Mouse (Mus musculus): ENCODE results near the gene Samd14. TPM values are rescaled to one million over a fixed set of nuclear protein-coding genes. Genes with fewer than 3 reads are reported as not detected.
"Not testable (repeated sequence)": the region's sequence is repeated elsewhere in the genome, so short reads cannot be mapped to it uniquely, and the experiment has no call there.

Gene Samd14
- 123 and 135 TPM in 2 replicates for polyA plus RNA-seq (2012)

GRCm38 (mm10) chr11:95009629-95010014 lies at the start of gene Samd14:
Gene Samd14, plus strand, starts transcription at chr11:95009879.
- H3K4me1 ChIP-seq (ENCODE audit: control insufficient read depth): peaks cover 82% of the 10 kb centered on the region

GRCm38 (mm10) chr11:94962534-94963101 lies 47.1 kb upstream of the Samd14 start:
- Histone ChIP-seq H3K36me3 (ENCODE audit: control insufficient read depth) (no peaks in the 10 kb centered on the region), H3K9me3 (ENCODE audit: control insufficient read depth, low read length) (no peaks in the 10 kb centered on the region), H3K27me3 (ENCODE audit: control insufficient read depth) (peaks cover 24% of the 10 kb centered on the region), H3K4me3 (replicated peaks) (no peak overlapping the region), H3K4me1 (ENCODE audit: control insufficient read depth) (peaks cover 4% of the 10 kb centered on the region)
- TF ChIP-seq GATA1 (IDR thresholded peaks at IDR 0.05; ENCODE audit: low read length) (no peak), TAL1 (IDR thresholded peaks at IDR 0.05; ENCODE audit: low read length) (no peak)

More at GRCm38 (mm10) chr11:95009629-95010014, at the start of gene Samd14:
- no peaks in the 10 kb centered on the region for H3K9me3 ChIP-seq (ENCODE audit: control insufficient read depth, low read length)
- peak within 1 kb of the TSS; percentile 97 for H3K4me3 ChIP-seq (replicated peaks)
- H3K36me3 ChIP-seq (ENCODE audit: control insufficient read depth): peaks cover 60% of the 10 kb centered on the region
- TF ChIP-seq TAL1 (IDR thresholded peaks at IDR 0.05; ENCODE audit: low read length) (no peak), GATA1 (IDR thresholded peaks at IDR 0.05; ENCODE audit: low read length) (no peak)
- peaks cover 4% of the 10 kb centered on the region; the same call in 1 of the 2 replicates for H3K27me3 ChIP-seq (ENCODE audit: control insufficient read depth)

- no peak within 1 kb of the TSS for H3K4me3 ChIP-seq (replicated peaks)
- H3K9me3 ChIP-seq (ENCODE audit: control insufficient read depth, low read length): no peaks in the 10 kb centered on the region
- H3K36me3 ChIP-seq (ENCODE audit: control insufficient read depth): no peaks in the 10 kb centered on the region
- TF ChIP-seq GATA1 (IDR thresholded peaks at IDR 0.05; ENCODE audit: low read length) (no peak), TAL1 (IDR thresholded peaks at IDR 0.05; ENCODE audit: low read length) (no peak)
- H3K4me1 ChIP-seq (ENCODE audit: control insufficient read depth): peaks cover 2% of the 10 kb centered on the region
- peaks cover 34% of the 10 kb centered on the region for H3K27me3 ChIP-seq (ENCODE audit: control insufficient read depth)
Measured at GRCm38 (mm10) chr11:94967419-94967818, 42.3 kb upstream of the Samd14 start, which contains the start of gene Hils1. Gene Hils1, plus strand, starts transcription at chr11:94967593.

GRCm38 (mm10) chr11:94968187-94968586 lies 41.5 kb upstream of the Samd14 start:
- Histone ChIP-seq H3K27me3 (ENCODE audit: control insufficient read depth) (peaks cover 31% of the 10 kb centered on the region), H3K4me3 (replicated peaks) (no peak overlapping the region), H3K4me1 (ENCODE audit: control insufficient read depth) (peaks cover 2% of the 10 kb centered on the region), H3K9me3 (ENCODE audit: control insufficient read depth, low read length) (no peaks in the 10 kb centered on the region), H3K36me3 (ENCODE audit: control insufficient read depth) (no peaks in the 10 kb centered on the region)
- TF ChIP-seq TAL1 (IDR thresholded peaks at IDR 0.05; ENCODE audit: low read length): no peak
- no peak for TF ChIP-seq GATA1 (IDR thresholded peaks at IDR 0.05; ENCODE audit: low read length)

GRCm38 (mm10) chr11:94969709-94970108 lies 40.0 kb upstream of the Samd14 start:
- not testable (repeated sequence) for H3K9me3 ChIP-seq (ENCODE audit: control insufficient read depth, low read length); H3K36me3 ChIP-seq (ENCODE audit: control insufficient read depth); H3K4me1 ChIP-seq (ENCODE audit: control insufficient read depth); H3K4me3 ChIP-seq (replicated peaks)
- peaks cover 31% of the 10 kb centered on the region for H3K27me3 ChIP-seq (ENCODE audit: control insufficient read depth)

GRCm38 (mm10) chr11:94970210-94970943 lies 39.3 kb upstream of the Samd14 start:
- H3K36me3 ChIP-seq (ENCODE audit: control insufficient read depth): no peaks in the 10 kb centered on the region
- no peaks in the 10 kb centered on the region for H3K9me3 ChIP-seq (ENCODE audit: control insufficient read depth, low read length)
- peaks cover 31% of the 10 kb centered on the region for H3K27me3 ChIP-seq (ENCODE audit: control insufficient read depth)
- TF ChIP-seq GATA1 (IDR thresholded peaks at IDR 0.05; ENCODE audit: low read length): no peak
- no peak for TF ChIP-seq TAL1 (IDR thresholded peaks at IDR 0.05; ENCODE audit: low read length)
- no peak overlapping the region for H3K4me3 ChIP-seq (replicated peaks)
- peaks cover 2% of the 10 kb centered on the region for H3K4me1 ChIP-seq (ENCODE audit: control insufficient read depth)

- no peaks in the 10 kb centered on the region for H3K9me3 ChIP-seq (ENCODE audit: control insufficient read depth, low read length)
- H3K4me3 ChIP-seq (replicated peaks): no peak overlapping the region
- peaks cover 30% of the 10 kb centered on the region for H3K27me3 ChIP-seq (ENCODE audit: control insufficient read depth)
- H3K36me3 ChIP-seq (ENCODE audit: control insufficient read depth): no peaks in the 10 kb centered on the region
- TF ChIP-seq TAL1 (IDR thresholded peaks at IDR 0.05; ENCODE audit: low read length) (no peak), GATA1 (IDR thresholded peaks at IDR 0.05; ENCODE audit: low read length) (no peak)
- H3K4me1 ChIP-seq (ENCODE audit: control insufficient read depth): peaks cover 3% of the 10 kb centered on the region
Measured at GRCm38 (mm10) chr11:94971895-94972615, 37.6 kb upstream of the Samd14 start.

GRCm38 (mm10) chr11:94972887-94973286 lies 36.8 kb upstream of the Samd14 start:
- Histone ChIP-seq H3K4me1 (ENCODE audit: control insufficient read depth) (peaks cover 3% of the 10 kb centered on the region), H3K27me3 (ENCODE audit: control insufficient read depth) (peaks cover 23% of the 10 kb centered on the region), H3K9me3 (ENCODE audit: control insufficient read depth, low read length) (no peaks in the 10 kb centered on the region), H3K36me3 (ENCODE audit: control insufficient read depth) (no peaks in the 10 kb centered on the region), H3K4me3 (replicated peaks) (no peak overlapping the region)
- TF ChIP-seq TAL1 (IDR thresholded peaks at IDR 0.05; ENCODE audit: low read length) (no peak), GATA1 (IDR thresholded peaks at IDR 0.05; ENCODE audit: low read length) (no peak)

GRCm38 (mm10) chr11:94973313-94973712 lies 36.4 kb upstream of the Samd14 start:
- H3K4me1 ChIP-seq (ENCODE audit: control insufficient read depth): peaks cover 6% of the 10 kb centered on the region
- TF ChIP-seq TAL1 (IDR thresholded peaks at IDR 0.05; ENCODE audit: low read length) (no peak), GATA1 (IDR thresholded peaks at IDR 0.05; ENCODE audit: low read length) (no peak)
- H3K27me3 ChIP-seq (ENCODE audit: control insufficient read depth): peaks cover 23% of the 10 kb centered on the region
- no peaks in the 10 kb centered on the region for H3K9me3 ChIP-seq (ENCODE audit: control insufficient read depth, low read length)
- no peaks in the 10 kb centered on the region for H3K36me3 ChIP-seq (ENCODE audit: control insufficient read depth)
- no peak overlapping the region for H3K4me3 ChIP-seq (replicated peaks)

All from erythroblast, embryonic 14.5 days (primary cell).